Mouse (Mus musculus) embryonic facial prominence, embryonic 13.5 days (tissue): ENCODE measurements around the gene Fbxw4. TPM values are rescaled to one million over a fixed set of nuclear protein-coding genes. Genes with fewer than 3 reads are reported as not detected.

ENCODE experiments used
- ATAC-seq: fragments of 200-750 bp; cut with Nextera tagmentation; 2 replicates; pipeline ENCODE4 v1.8.0; 2017; ENCODE audit warnings: low read depth; ENCODE audit not compliant: insufficient number of reproducible peaks, insufficient read depth, low FRiP score, low TSS enrichment
- H3K27ac ChIP-seq: fragments of 300-500 bp; sonication (generic); 2 replicates; pipeline ENCODE4 v1.5.1; 2015; ENCODE audit warnings: moderate library complexity, mild to moderate bottlenecking, inconsistent platforms
- H3K27me3 ChIP-seq: fragments of 300-500 bp; sonication (generic); 2 replicates; pipeline ENCODE4 v1.6.1; 2015; ENCODE audit warnings: mild to moderate bottlenecking, inconsistent platforms
- H3K36me3 ChIP-seq: fragments of 300-500 bp; sonication (generic); 2 replicates; pipeline ENCODE4 v1.6.1; 2015; ENCODE audit warnings: mild to moderate bottlenecking, inconsistent platforms
- H3K4me1 ChIP-seq: fragments of 300-500 bp; sonication (generic); 2 replicates; pipeline ENCODE4 v1.6.1; 2015; ENCODE audit warnings: inconsistent platforms
- H3K4me2 ChIP-seq: fragments of 300-500 bp; sonication (generic); 2 replicates; pipeline ENCODE4 v1.6.1; 2015; ENCODE audit warnings: moderate library complexity, mild to moderate bottlenecking, inconsistent platforms
- H3K4me3 ChIP-seq: fragments of 300-500 bp; sonication (generic); 2 replicates; pipeline ENCODE4 v1.5.1; 2015; ENCODE audit warnings: mild to moderate bottlenecking, inconsistent platforms
- H3K9ac ChIP-seq: fragments of 300-500 bp; sonication (generic); 2 replicates; pipeline ENCODE4 v1.6.1; 2015; ENCODE audit warnings: mild to moderate bottlenecking, inconsistent platforms
- H3K9me3 ChIP-seq: fragments of 300-500 bp; sonication (generic); 2 replicates; pipeline ENCODE4 v1.6.1; 2016; ENCODE audit warnings: inconsistent platforms
- WGBS: fragments of 180-500 bp; shearing (Covaris S2); methylation state at CpG from one replicate; pipeline ENCODE4 v1.1.7; 2015; ENCODE audit warnings: mixed read lengths; 5-methylcytosine and 5-hydroxymethylcytosine counted together
- polyA plus RNA-seq: library from polyadenylated mRNA; unstranded; fragments of >200 nt; fragmentation: Nextera tagmentation; extraction: Ambion mirVana; gene quantifications from 2 replicates; pipeline ENCODE4 v1.2.1, GENCODE M21; 2015

Gene Fbxw4
- polyA plus RNA-seq, result 6.2 and 6.9 TPM in 2 replicates

GRCm38 (mm10) chr19:45659738-45660502 lies at the start of gene Fbxw4:
Gene Fbxw4, minus strand, starts transcription at chr19:45660312.
- peak within 1 kb of the TSS; percentile 93 for H3K9ac ChIP-seq
- H3K36me3 ChIP-seq, result no peaks in the 10 kb centered on the region
- peak within 1 kb of the TSS; percentile 85 for H3K4me2 ChIP-seq
- H3K27me3 ChIP-seq, result no peaks in the 10 kb centered on the region
- H3K4me3 ChIP-seq, result peak within 1 kb of the TSS; percentile 76
- peaks cover 36% of the 10 kb centered on the region for H3K4me1 ChIP-seq
- ATAC-seq, result peak; percentile 70
- H3K9me3 ChIP-seq, result no peaks in the 10 kb centered on the region
- H3K27ac ChIP-seq, result peak within 1 kb of the TSS; percentile 95
- WGBS, result under 1% methylated on average over 94 of the region's 94 CpGs

GRCm38 (mm10) chr19:45708704-45709103 lies 48.6 kb upstream of the Fbxw4 start:
- H3K27ac ChIP-seq, result no peak overlapping the region
- H3K9ac ChIP-seq, result no peak overlapping the region
- no peaks in the 10 kb centered on the region for H3K36me3 ChIP-seq
- no peaks in the 10 kb centered on the region for H3K9me3 ChIP-seq
- peaks cover 6% of the 10 kb centered on the region for H3K4me1 ChIP-seq
- H3K27me3 ChIP-seq, result no peaks in the 10 kb centered on the region
- ATAC-seq, result no peak
- H3K4me2 ChIP-seq, result no peak overlapping the region
- no peak overlapping the region for H3K4me3 ChIP-seq
- WGBS, result 72% methylated on average over 3 of the region's 3 CpGs

GRCm38 (mm10) chr19:45696281-45696600 lies 36.1 kb upstream of the Fbxw4 start:
- Histone ChIP-seq H3K9ac (no peak overlapping the region), H3K4me3 (no peak overlapping the region), H3K27ac (no peak overlapping the region), H3K36me3 (no peaks in the 10 kb centered on the region), H3K4me1 (peaks cover 8% of the 10 kb centered on the region; the same call in 1 of the 2 replicates), H3K27me3 (no peaks in the 10 kb centered on the region), H3K9me3 (no peaks in the 10 kb centered on the region), H3K4me2 (peak overlapping the region; percentile 32; the same call in 1 of the 2 replicates)
- no peak for ATAC-seq
- WGBS, result 34% methylated on average over 6 of the region's 6 CpGs

DNA sequence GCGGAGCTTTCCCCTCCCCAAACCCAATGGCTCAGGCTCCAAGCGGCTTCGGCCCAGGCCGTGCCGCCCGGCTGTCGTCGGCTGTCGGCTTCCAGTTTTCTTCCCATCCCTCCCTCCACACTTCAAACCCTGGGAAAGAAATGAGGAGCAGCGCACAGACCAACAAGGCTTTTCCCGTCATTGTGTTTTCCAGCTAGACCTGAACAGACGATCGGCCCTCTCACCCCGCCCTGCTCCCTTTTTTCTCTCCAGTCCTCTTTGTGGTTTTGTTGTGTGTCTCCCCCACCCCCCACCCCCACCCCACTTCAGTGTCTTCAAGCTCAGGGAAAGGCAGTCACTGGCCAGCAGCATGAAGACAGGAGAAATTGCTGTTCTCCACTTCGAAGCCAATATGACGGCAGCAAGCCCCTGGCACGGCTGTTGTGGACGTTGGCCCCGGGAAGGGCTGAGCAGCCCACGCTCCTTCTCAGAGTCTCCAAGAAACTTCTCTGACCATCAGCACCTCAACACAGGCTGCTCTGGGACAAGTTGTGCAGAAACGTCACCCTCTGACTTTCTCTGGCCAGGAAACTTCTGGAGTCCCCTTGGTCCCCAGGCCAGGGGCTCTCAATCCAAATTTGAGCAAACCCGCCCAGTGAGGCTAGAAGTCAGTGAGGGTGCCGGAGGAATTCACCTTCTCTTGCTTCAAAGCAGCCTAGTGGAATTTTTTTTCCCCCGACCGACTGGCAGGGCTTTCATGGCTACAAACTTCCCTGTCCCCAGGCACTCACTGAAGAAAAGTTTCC lies 35.6 kb upstream of the Fbxw4 start:
- WGBS, result 35% methylated on average over 25 of the region's 25 CpGs
- no peaks in the 10 kb centered on the region for H3K27me3 ChIP-seq
- H3K4me3 ChIP-seq, result no peak overlapping the region
- no peak for ATAC-seq
- no peaks in the 10 kb centered on the region for H3K9me3 ChIP-seq
- H3K27ac ChIP-seq, result no peak overlapping the region
- H3K4me2 ChIP-seq, result peak overlapping the region; percentile 32
- peaks cover 8% of the 10 kb centered on the region; the same call in 1 of the 2 replicates for H3K4me1 ChIP-seq
- no peak overlapping the region for H3K9ac ChIP-seq
- no peaks in the 10 kb centered on the region for H3K36me3 ChIP-seq

GRCm38 (mm10) chr19:45694056-45694455 lies 33.9 kb upstream of the Fbxw4 start:
- 32% methylated on average over 3 of the region's 3 CpGs for WGBS

DNA sequence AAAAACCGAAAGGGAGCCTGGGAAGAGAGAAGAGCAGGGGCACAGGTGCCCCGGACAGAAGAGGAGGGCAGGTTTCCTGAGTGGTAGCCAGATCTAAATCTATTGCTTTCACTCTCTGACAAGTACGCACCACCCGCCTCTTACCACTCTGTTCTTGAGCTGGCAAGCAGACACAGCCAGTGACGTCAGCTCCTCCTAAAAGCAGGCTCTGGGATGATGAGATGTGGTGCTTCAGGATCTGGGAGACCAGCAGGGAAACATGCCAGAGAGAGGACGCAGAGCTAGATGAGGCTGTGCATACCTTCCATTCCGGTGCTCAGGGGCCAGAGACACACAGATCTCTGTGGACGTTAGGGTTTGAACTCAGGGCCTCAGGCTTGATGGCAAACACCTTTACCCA lies 32.1 kb upstream of the Fbxw4 start:
- no peaks in the 10 kb centered on the region for H3K36me3 ChIP-seq
- H3K9ac ChIP-seq, result no peak overlapping the region
- H3K27ac ChIP-seq, result no peak overlapping the region
- WGBS, result 87% methylated on average over 8 of the region's 8 CpGs
- no peaks in the 10 kb centered on the region for H3K9me3 ChIP-seq
- H3K4me2 ChIP-seq, result no peak overlapping the region
- ATAC-seq, result no peak
- H3K27me3 ChIP-seq, result no peaks in the 10 kb centered on the region
- no peak overlapping the region for H3K4me3 ChIP-seq
- peaks cover 8% of the 10 kb centered on the region; the same call in 1 of the 2 replicates for H3K4me1 ChIP-seq

More at GRCm38 (mm10) chr19:45694056-45694455, 33.9 kb upstream of the Fbxw4 start:
- Histone ChIP-seq H3K27me3 (no peaks in the 10 kb centered on the region), H3K9ac (no peak overlapping the region), H3K4me1 (peaks cover 8% of the 10 kb centered on the region; the same call in 1 of the 2 replicates), H3K4me3 (no peak overlapping the region), H3K27ac (no peak overlapping the region), H3K36me3 (no peaks in the 10 kb centered on the region), H3K4me2 (no peak overlapping the region), H3K9me3 (no peaks in the 10 kb centered on the region)
- no peak for ATAC-seq

DNA sequence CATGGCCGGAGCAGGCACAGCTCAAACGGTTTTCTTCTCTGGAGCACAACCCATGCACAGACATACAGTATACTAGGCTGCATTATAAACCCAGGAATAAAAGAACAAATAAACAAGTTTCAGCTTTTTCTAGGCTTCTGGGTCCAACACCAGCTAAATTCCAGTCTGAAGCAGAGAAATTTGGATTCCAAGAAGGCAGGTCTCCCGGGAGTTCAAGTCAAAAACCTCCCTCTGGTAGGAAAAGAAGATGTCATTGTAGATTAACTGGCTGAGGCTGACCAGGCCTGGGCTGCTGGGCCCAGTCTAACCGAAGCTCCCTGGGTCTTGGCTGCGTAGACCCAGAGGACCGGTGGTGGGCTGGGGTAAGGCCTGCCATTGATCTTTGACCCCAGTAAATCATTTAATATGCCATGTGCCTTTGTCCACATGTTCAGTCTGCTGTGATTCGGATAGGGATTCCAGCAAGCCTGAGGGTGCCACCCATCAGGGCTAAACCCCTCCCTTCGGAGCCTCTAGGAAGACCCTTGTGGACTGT lies 31.0 kb upstream of the Fbxw4 start:
- Histone ChIP-seq H3K4me3 (no peak overlapping the region), H3K9me3 (no peaks in the 10 kb centered on the region), H3K36me3 (no peaks in the 10 kb centered on the region), H3K4me1 (peaks cover 8% of the 10 kb centered on the region; the same call in 1 of the 2 replicates), H3K27ac (no peak overlapping the region), H3K9ac (no peak overlapping the region), H3K4me2 (no peak overlapping the region), H3K27me3 (no peaks in the 10 kb centered on the region)
- 61% methylated on average over 8 of the region's 8 CpGs for WGBS
- ATAC-seq, result no peak

DNA sequence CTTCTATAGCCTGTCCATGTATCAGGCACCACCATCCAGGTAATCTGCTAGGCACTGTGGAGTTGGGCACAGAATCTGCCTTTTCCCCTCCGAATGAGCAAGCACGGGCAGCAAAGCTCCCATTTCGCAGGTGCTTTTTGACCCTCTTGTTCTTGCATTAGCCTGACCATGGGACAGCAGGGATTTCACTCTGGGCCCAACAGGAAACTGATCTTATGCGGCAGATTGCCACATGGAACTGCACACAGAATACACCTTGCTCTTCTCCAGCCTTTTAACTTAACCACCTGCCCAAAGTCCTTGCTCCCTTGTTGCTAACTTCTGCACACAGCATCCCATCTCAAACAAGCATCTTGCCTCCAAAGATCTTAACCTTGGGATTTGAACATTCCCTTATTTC lies 26.9 kb upstream of the Fbxw4 start:
- Histone ChIP-seq H3K4me1 (no peaks in the 10 kb centered on the region), H3K9ac (no peak overlapping the region), H3K9me3 (no peaks in the 10 kb centered on the region), H3K4me2 (no peak overlapping the region), H3K27me3 (no peaks in the 10 kb centered on the region), H3K36me3 (no peaks in the 10 kb centered on the region), H3K27ac (no peak overlapping the region), H3K4me3 (no peak overlapping the region)
- WGBS, result 60% methylated on average over 4 of the region's 4 CpGs
- no peak for ATAC-seq

GRCm38 (mm10) chr19:45683676-45684075 lies 23.6 kb upstream of the Fbxw4 start:
- no peaks in the 10 kb centered on the region for H3K4me1 ChIP-seq
- no peak overlapping the region for H3K4me2 ChIP-seq
- no peak overlapping the region for H3K4me3 ChIP-seq
- no peaks in the 10 kb centered on the region for H3K9me3 ChIP-seq
- no peaks in the 10 kb centered on the region for H3K36me3 ChIP-seq
- 0 out of 2 replicates have a peak, but pooled peaks cover 3% of the 10 kb centered on the region for H3K27me3 ChIP-seq
- 75% methylated on average over 10 of the region's 10 CpGs for WGBS
- no peak overlapping the region for H3K9ac ChIP-seq
- H3K27ac ChIP-seq, result no peak overlapping the region
- no peak for ATAC-seq

DNA sequence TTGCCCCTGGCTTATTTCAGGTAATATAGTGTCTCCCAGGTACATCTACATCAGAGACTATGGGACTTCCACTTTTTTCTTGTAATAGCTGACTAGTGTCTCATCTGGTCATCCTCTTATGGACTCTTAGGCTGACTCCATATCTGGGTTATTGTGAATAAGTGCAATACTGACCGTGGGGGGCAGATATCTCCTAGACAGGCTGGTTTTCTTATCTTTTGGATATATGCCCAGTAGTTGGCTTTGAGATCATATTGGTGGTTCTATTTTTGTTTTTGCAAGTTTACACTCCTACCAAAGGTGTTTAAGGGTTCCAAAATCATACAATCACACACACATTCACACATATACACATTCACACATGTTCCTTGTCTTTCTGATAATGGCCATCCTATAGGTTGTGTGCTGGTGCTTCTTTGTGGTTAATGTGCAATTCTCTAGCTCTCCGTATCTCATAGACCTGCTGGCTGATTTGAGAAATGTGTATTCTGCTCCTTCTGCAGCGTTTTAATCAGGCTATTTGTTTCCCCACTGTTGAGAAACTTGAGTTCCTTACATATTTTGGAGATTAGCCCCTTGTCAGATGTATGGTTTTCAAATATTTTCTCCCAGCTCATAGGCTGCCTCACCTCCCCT lies 20.5 kb upstream of the Fbxw4 start:
- H3K9me3 ChIP-seq, result no peaks in the 10 kb centered on the region
- no peak overlapping the region for H3K4me3 ChIP-seq
- no peak overlapping the region for H3K4me2 ChIP-seq
- peaks cover 13% of the 10 kb centered on the region for H3K4me1 ChIP-seq
- no peaks in the 10 kb centered on the region for H3K36me3 ChIP-seq
- peaks cover 18% of the 10 kb centered on the region for H3K27me3 ChIP-seq
- H3K27ac ChIP-seq, result no peak overlapping the region
- ATAC-seq, result no peak
- no peak overlapping the region for H3K9ac ChIP-seq
- 60% methylated on average over 3 of the region's 3 CpGs for WGBS

DNA sequence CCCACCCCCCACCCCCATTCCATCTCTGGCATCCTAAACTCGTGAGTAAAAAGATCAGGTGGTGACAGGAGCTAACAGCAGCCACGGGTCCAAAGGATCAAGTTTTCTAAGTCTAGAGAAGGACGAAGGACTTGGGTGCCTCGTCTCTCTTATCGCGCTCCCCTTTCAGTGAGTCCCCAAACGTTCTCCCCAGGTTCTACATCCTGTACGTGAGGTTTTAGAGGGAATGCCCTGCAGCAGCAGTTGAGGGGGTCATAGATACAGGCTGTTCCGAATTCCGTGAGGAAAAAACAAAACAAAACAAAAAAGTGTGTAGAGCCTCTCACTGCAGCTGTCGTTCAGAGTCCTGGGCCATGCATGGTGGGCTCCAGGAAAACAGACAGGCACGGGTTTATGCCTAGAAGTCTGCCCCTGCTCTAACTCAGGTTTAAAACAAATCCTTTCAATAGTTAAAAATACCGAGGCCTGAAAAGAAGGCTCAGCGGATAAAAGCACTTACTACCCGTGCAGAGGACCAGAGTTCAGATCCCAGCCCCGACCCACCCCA lies 16.7 kb upstream of the Fbxw4 start:
- Histone ChIP-seq H3K9ac (no peak overlapping the region), H3K36me3 (no peaks in the 10 kb centered on the region), H3K4me3 (peak overlapping the region; percentile 39), H3K27ac (no peak overlapping the region), H3K9me3 (no peaks in the 10 kb centered on the region), H3K4me1 (peaks cover 14% of the 10 kb centered on the region), H3K4me2 (peak overlapping the region; percentile 64), H3K27me3 (peaks cover 49% of the 10 kb centered on the region)
- ATAC-seq, result no peak
- WGBS, result 3% methylated on average over 16 of the region's 16 CpGs
